Mouse (Mus musculus) liver, embryonic 14.5 days (tissue): ENCODE results near the gene Taok1. TPM values are rescaled to one million over a fixed set of nuclear protein-coding genes. Genes with fewer than 3 reads are reported as not detected.

Experiments used
- ATAC-seq: fragments of 200-750 bp; cut with Nextera tagmentation; 2 replicates; pipeline ENCODE4 v1.8.0; 2017; ENCODE audit warnings: moderate number of reproducible peaks, mild to moderate bottlenecking, moderate library complexity; ENCODE audit not compliant: insufficient read depth
- DNase-seq, 3 experiments: peaks; one replicate each; pipeline ENCODE4 v3.0.0-alpha.2; 2012 to 2013; ENCODE audit warnings: low read depth in 3 of 3, low spot score in 3 of 3
- H3K27ac ChIP-seq: fragments of 300-500 bp; sonication (generic); 2 replicates; pipeline ENCODE4 v1.5.1; 2014; ENCODE audit warnings: moderate library complexity, mild to moderate bottlenecking, control low read depth, inconsistent platforms
- H3K27me3 ChIP-seq: fragments of 300-500 bp; sonication (generic); 2 replicates; pipeline ENCODE4 v1.6.1; 2014; ENCODE audit warnings: mild to moderate bottlenecking, low read length, moderate library complexity; ENCODE audit not compliant: control insufficient read depth, insufficient read depth
- H3K36me3 ChIP-seq: fragments of 300-500 bp; sonication (generic); replicated peaks from 2 replicates; pipeline ENCODE4 v1.6.1; 2014; ENCODE audit warnings: low read depth; ENCODE audit not compliant: control insufficient read depth, insufficient read depth
- H3K4me1 ChIP-seq, 2 experiments: fragments of 200-500 bp in 1 of 2; fragments of 300-500 bp in 1 of 2; sonication (generic) in 1 of 2; replicated peaks; 2 replicates each; pipeline ENCODE4 v1.6.1; 2012 to 2014; ENCODE audit warnings: antibody characterized with exemption in 1 of 2, inconsistent platforms in 1 of 2, low read length in 1 of 2; ENCODE audit not compliant: control insufficient read depth in 2 of 2, insufficient read depth in 2 of 2
- H3K4me2 ChIP-seq: fragments of 300-500 bp; sonication (generic); 2 replicates; pipeline ENCODE4 v1.6.1; 2014; ENCODE audit warnings: low read depth, mild to moderate bottlenecking, control low read depth, moderate library complexity
- H3K4me3 ChIP-seq, 2 experiments: fragments of 200-500 bp in 1 of 2; fragments of 300-500 bp in 1 of 2; sonication (generic) in 1 of 2; 2 replicates each; pipeline ENCODE4 v1.5.1; 2012 to 2014; ENCODE audit warnings: low read depth in 2 of 2, low read length in 2 of 2, mild to moderate bottlenecking in 2 of 2, control low read depth in 1 of 2, inconsistent platforms in 1 of 2, moderate library complexity in 1 of 2; ENCODE audit not compliant: insufficient read depth in 1 of 2
- H3K9ac ChIP-seq: fragments of 300-500 bp; sonication (generic); replicated peaks from 2 replicates; pipeline ENCODE4 v1.6.1; 2014; ENCODE audit warnings: mild to moderate bottlenecking, control low read depth, moderate library complexity
- H3K9me3 ChIP-seq: fragments of 300-500 bp; sonication (generic); 2 replicates; pipeline ENCODE4 v1.6.1; 2016; ENCODE audit warnings: low read length, mixed read lengths; ENCODE audit not compliant: control insufficient read depth
- CTCF ChIP-seq: IDR thresholded peaks from 2 replicates; pipeline ENCODE4 v1.5.1; 2016; ENCODE audit warnings: antibody characterized with exemption, low read depth, control low read depth
- EP300 ChIP-seq: IDR thresholded peaks from 2 replicates; pipeline ENCODE4 v1.6.1; 2016; ENCODE audit warnings: antibody characterized with exemption, low read depth
- WGBS: fragments of 180-500 bp; shearing (Covaris S2); extraction: QIAGEN DNeasy Blood & Tissue Kit; methylation state at CpG from one replicate; pipeline ENCODE4 v1.1.7; 2014; ENCODE audit not compliant: insufficient replicate concordance; 5-methylcytosine and 5-hydroxymethylcytosine counted together
- polyA plus RNA-seq, 2 experiments: library from polyadenylated mRNA; depleted of rRNA in 1 of 2; stranded (reverse) in 1 of 2; unstranded in 1 of 2; fragments of >200 nt; fragmentation: Nextera tagmentation in 1 of 2; extraction: Ambion mirVana in 1 of 2; gene quantifications; 2 replicates each; pipeline versions ENCODE4 v1.2.1 to v1.2.3; 2012 to 2014

Gene Taok1
- polyA plus RNA-seq, 2 experiments, result 3.3 to 4.0 TPM

GRCm38 (mm10) chr11:77641390-77641789 is 33.8 kb upstream of the Taok1 start:
- no peak overlapping the region for H3K4me2 ChIP-seq
- no peaks in the 10 kb centered on the region for H3K9me3 ChIP-seq
- H3K27me3 ChIP-seq, result no peaks in the 10 kb centered on the region
- 71% methylated on average over 9 of the region's 9 CpGs for WGBS
- H3K4me1 ChIP-seq, result no peaks in the 10 kb centered on the region
- no peaks in the 10 kb centered on the region for H3K36me3 ChIP-seq
- no peak for DNase-seq
- no peak for ATAC-seq
- no peak overlapping the region for H3K27ac ChIP-seq
- no peak for TF ChIP-seq EP300
- no peak for TF ChIP-seq CTCF
- H3K4me3 ChIP-seq, result no peak overlapping the region
- H3K9ac ChIP-seq, result no peak overlapping the region

GRCm38 (mm10) chr11:77630257-77630670 is 22.6 kb upstream of the Taok1 start:
- TF ChIP-seq EP300 (no peak), CTCF (peak; percentile 97)
- Histone ChIP-seq H3K9me3 (no peaks in the 10 kb centered on the region), H3K27me3 (no peaks in the 10 kb centered on the region), H3K4me3 (peak overlapping the region; percentile 37 to 57), H3K4me2 (peak overlapping the region; percentile 71), H3K4me1 (peaks cover 20 to 31% of the 10 kb centered on the region in 2 experiments), H3K9ac (no peak overlapping the region; the same call in 1 of the 2 replicates), H3K36me3 (no peaks in the 10 kb centered on the region), H3K27ac (no peak overlapping the region)
- ATAC-seq (peak; percentile 44; the same call in 1 of the 2 replicates), DNase-seq (peak; percentile 52 to 66 (median 58))
- WGBS, result 13% methylated on average over 8 of the region's 8 CpGs

GRCm38 (mm10) chr11:77629476-77629875 is 21.9 kb upstream of the Taok1 start:
- Histone ChIP-seq H3K4me1 (peaks cover 25 to 39% of the 10 kb centered on the region in 2 experiments), H3K36me3 (no peaks in the 10 kb centered on the region), H3K27me3 (no peaks in the 10 kb centered on the region), H3K4me3 (no peak overlapping the region), H3K9me3 (no peaks in the 10 kb centered on the region), H3K27ac (no peak overlapping the region), H3K9ac (no peak overlapping the region), H3K4me2 (peak overlapping the region; percentile 71; the same call in 1 of the 2 replicates)
- whole genome bisulfite sequencing, result 0% methylated on average over 1 of the region's 1 CpGs
- DNase-seq (peak in 1 of 3 experiments; percentile 51), ATAC-seq (peak; percentile 48; the same call in 1 of the 2 replicates)
- TF ChIP-seq EP300 (no peak), CTCF (peak; percentile 68)

GRCm38 (mm10) chr11:77626596-77627535 is 19.3 kb upstream of the Taok1 start:
- 30% methylated on average over 5 of the region's 5 CpGs for WGBS
- ATAC-seq (peak; percentile 58; the same call in 1 of the 2 replicates), DNase-seq (peak in 2 of 3 experiments; percentile 46 to 52)
- Histone ChIP-seq H3K27ac (peak overlapping the region; percentile 68), H3K4me2 (peak overlapping the region; percentile 43), H3K9ac (peak overlapping the region; percentile 34), H3K4me1 (peaks cover 27 to 41% of the 10 kb centered on the region in 2 experiments), H3K36me3 (no peaks in the 10 kb centered on the region), H3K4me3 (no peak overlapping the region), H3K27me3 (no peaks in the 10 kb centered on the region; the same call in 1 of the 2 replicates), H3K9me3 (no peaks in the 10 kb centered on the region)
- no peak for TF ChIP-seq CTCF
- 0 out of 2 replicates have a peak, but pooled peaks have one; percentile 9 for TF ChIP-seq EP300
